Mouse (Mus musculus) hindbrain, postnatal 0 days (tissue): ENCODE measurements around the gene Ccdc88c. TPM values are rescaled to one million over a fixed set of nuclear protein-coding genes. Genes with fewer than 3 reads are reported as not detected.
A peak's percentile ranks its signal among the peaks of the same experiment; 100 is the strongest.

ENCODE experiments used
- ATAC-seq: fragments of 200-750 bp; cut with Nextera tagmentation; 2 replicates; pipeline ENCODE4 v1.8.0; 2017; ENCODE audit warnings: mild to moderate bottlenecking, moderate TSS enrichment, moderate library complexity
- DNase-seq: peaks from one replicate; pipeline ENCODE4 v3.0.0-alpha.2; 2015; ENCODE audit warnings: low spot score
- H3K27ac ChIP-seq: fragments of 300-500 bp; sonication (generic); 2 replicates; pipeline ENCODE4 v1.5.1; 2014; ENCODE audit warnings: mild to moderate bottlenecking
- H3K27me3 ChIP-seq: fragments of 300-500 bp; sonication (generic); 2 replicates; pipeline ENCODE4 v1.6.1; 2014; ENCODE audit warnings: low read length, mixed read lengths; ENCODE audit not compliant: insufficient read depth
- H3K36me3 ChIP-seq: fragments of 300-500 bp; sonication (generic); 2 replicates; pipeline ENCODE4 v1.6.1; 2014; ENCODE audit warnings: low read length, mixed read lengths; ENCODE audit not compliant: insufficient read depth
- H3K4me1 ChIP-seq: fragments of 300-500 bp; sonication (generic); 2 replicates; pipeline ENCODE4 v1.6.1; 2014; ENCODE audit warnings: antibody characterized with exemption, low read length, mixed read lengths; ENCODE audit not compliant: insufficient read depth
- H3K4me2 ChIP-seq: fragments of 300-500 bp; sonication (generic); 2 replicates; pipeline ENCODE4 v1.6.1; 2014; ENCODE audit warnings: low read depth, mild to moderate bottlenecking, low read length, moderate library complexity, mixed read lengths
- H3K4me3 ChIP-seq: fragments of 300-500 bp; sonication (generic); 2 replicates; pipeline ENCODE4 v1.5.1; 2014; ENCODE audit warnings: low read length
- H3K9ac ChIP-seq: fragments of 300-500 bp; sonication (generic); replicated peaks from 2 replicates; pipeline ENCODE4 v1.6.1; 2014; ENCODE audit warnings: mild to moderate bottlenecking, low read length, moderate library complexity, mixed read lengths
- H3K9me3 ChIP-seq: fragments of 300-500 bp; sonication (generic); 2 replicates; pipeline ENCODE4 v1.6.1; 2016; ENCODE audit warnings: low read length, mixed read lengths
- CTCF ChIP-seq: IDR thresholded peaks from 2 replicates; pipeline ENCODE4 v1.5.1; 2016; ENCODE audit warnings: antibody characterized with exemption, control low read depth, low read depth
- WGBS: fragments of 180-500 bp; shearing (Covaris S2); extraction: QIAGEN DNeasy Blood & Tissue Kit; methylation state at CpG from one replicate; pipeline ENCODE4 v1.1.7; 2014; 5-methylcytosine and 5-hydroxymethylcytosine counted together
- polyA plus RNA-seq: library from polyadenylated mRNA; unstranded; fragments of >200 nt; fragmentation: Nextera tagmentation; extraction: Ambion mirVana; gene quantifications from 2 replicates; pipeline ENCODE4 v1.2.1, GENCODE M21; 2015
- total RNA-seq: library from RNA; depleted of rRNA; stranded (reverse); fragments of >200 nt; gene quantifications from 2 replicates; pipeline ENCODE4 v1.2.3, GENCODE M21; 2014

The Ccdc88c gene
- total and polyA plus RNA-seq, 2 experiments from 2014 or later: 11.2 to 17.7 TPM

DNA sequence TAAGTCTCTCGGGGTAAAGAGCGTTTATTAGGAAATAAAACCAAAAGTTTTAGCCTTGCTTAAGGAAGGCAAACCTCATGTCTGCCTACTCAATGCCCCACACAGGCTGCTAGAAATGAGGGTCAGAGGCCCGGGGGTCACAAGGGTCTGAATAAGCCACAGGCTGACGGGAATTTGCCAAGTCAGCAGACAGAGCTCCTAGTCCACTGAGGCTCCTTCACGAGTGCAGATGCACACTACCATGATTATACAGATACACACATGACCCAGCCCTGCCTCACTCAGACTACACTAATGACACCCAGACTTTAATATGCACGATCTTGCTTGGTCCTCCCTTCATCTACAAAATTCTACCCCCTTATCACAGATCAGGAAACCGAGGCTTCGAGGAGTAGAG, 4.0 kb downstream of the Ccdc88c start:
- DNase-seq (no peak), ATAC-seq (no peak)
- 56% methylated on average over 8 of the region's 8 CpGs for WGBS
- Histone ChIP-seq H3K9ac (no peak overlapping the region), H3K9me3 (no peaks in the 10 kb centered on the region), H3K4me3 (no peak overlapping the region), H3K27ac (no peak overlapping the region), H3K4me1 (0 out of 2 replicates have a peak, but pooled peaks cover 4% of the 10 kb centered on the region), H3K27me3 (no peaks in the 10 kb centered on the region), H3K4me2 (no peak overlapping the region), H3K36me3 (no peaks in the 10 kb centered on the region)
- TF ChIP-seq CTCF: no peak

DNA sequence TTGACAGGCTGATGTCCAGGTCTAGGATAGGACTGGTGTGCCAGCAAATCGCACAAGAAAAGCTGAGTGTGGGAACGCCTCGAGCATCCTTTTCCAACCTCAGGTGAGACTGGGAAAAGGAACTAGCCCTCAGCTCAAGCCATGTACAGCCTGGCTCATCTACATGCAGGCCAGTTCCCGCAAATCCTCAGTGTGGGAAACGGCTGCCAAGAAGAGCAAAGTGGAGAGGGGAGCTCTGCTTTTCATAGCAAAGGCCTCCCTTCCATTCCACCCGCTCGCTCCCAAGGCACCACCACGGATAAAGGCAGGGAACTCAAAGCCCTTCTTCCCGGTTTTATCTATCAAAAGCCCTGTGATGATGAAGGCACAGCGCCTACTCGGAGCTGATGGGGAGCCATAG, 5.7 kb downstream of the Ccdc88c start:
- TF ChIP-seq CTCF: no peak
- Histone ChIP-seq H3K27ac (peak overlapping the region; percentile 13; the same call in 1 of the 2 replicates), H3K36me3 (no peaks in the 10 kb centered on the region), H3K9ac (no peak overlapping the region), H3K4me2 (no peak overlapping the region), H3K9me3 (no peaks in the 10 kb centered on the region), H3K4me3 (no peak overlapping the region), H3K27me3 (no peaks in the 10 kb centered on the region), H3K4me1 (peaks cover 7% of the 10 kb centered on the region; the same call in 1 of the 2 replicates)
- ATAC-seq (no peak), DNase-seq (no peak)
- 65% methylated on average over 11 of the region's 11 CpGs for WGBS

DNA sequence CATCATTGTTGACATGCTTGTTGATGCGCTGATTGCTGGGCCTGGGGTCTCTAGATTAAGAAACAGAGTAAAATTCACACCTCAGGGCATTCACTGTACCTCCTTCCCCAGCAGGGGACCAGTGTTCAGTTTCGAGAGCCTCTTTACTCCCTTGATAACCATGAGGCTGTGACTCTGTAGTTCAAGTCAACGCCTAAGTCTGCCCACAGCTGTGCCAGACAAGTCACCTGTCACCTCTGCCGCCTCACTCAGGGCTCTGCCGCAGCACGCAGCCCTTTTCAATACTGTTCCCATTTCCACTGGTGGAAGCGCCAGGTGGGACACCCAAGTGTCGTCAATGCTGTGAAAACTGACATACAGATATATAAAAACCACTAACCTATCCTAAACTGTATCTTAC, 6.5 kb downstream of the Ccdc88c start:
- H3K27me3 ChIP-seq: no peaks in the 10 kb centered on the region
- no peak overlapping the region for H3K9ac ChIP-seq
- H3K27ac ChIP-seq: no peak overlapping the region
- no peak for ATAC-seq
- no peaks in the 10 kb centered on the region for H3K9me3 ChIP-seq
- no peaks in the 10 kb centered on the region for H3K36me3 ChIP-seq
- H3K4me2 ChIP-seq: no peak overlapping the region
- TF ChIP-seq CTCF: no peak
- H3K4me3 ChIP-seq: no peak overlapping the region
- DNase-seq: no peak
- H3K4me1 ChIP-seq: peaks cover 10% of the 10 kb centered on the region
- WGBS: 92% methylated on average over 8 of the region's 8 CpGs

DNA sequence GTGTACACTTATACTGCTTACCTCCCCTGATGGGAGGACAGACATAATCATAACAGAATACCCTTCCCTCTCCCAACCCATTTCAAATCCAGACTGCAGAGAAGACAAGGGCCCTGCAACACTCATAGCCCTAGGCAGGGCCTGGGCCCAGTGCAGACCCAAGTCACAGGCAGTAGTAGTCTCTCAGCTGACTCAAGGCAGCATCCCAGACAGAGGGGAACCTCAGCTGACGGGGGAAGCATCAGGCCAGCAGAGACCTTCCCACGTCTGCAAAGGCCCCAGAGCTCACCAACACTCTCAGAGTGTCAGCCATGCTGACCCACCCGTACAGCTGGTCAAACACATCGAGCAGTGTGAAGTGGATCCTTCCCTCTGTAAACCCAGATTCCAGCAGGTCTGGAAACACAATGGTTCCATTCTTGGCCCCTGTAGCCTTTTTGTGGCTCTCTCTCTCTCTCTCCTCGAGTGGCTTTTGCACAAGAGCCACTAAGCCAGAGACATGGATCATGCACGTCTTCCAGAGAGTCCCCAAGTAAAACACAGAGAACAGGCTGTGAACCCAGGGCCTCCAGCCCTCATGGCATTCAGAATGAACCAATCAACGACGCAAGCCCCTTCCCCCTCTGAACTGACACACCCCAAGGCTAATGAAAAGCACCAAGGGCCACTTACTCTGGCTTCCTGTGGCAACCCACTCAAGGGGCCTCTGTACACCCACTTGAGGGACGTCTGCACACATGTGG, 7.2 kb downstream of the Ccdc88c start:
- Histone ChIP-seq H3K27ac (no peak overlapping the region), H3K36me3 (no peaks in the 10 kb centered on the region), H3K9ac (no peak overlapping the region), H3K4me3 (no peak overlapping the region), H3K27me3 (no peaks in the 10 kb centered on the region), H3K9me3 (no peaks in the 10 kb centered on the region), H3K4me1 (peaks cover 11% of the 10 kb centered on the region), H3K4me2 (no peak overlapping the region)
- no peak for TF ChIP-seq CTCF
- 81% methylated on average over 9 of the region's 9 CpGs for WGBS
- ATAC-seq (no peak), DNase-seq (no peak)

DNA sequence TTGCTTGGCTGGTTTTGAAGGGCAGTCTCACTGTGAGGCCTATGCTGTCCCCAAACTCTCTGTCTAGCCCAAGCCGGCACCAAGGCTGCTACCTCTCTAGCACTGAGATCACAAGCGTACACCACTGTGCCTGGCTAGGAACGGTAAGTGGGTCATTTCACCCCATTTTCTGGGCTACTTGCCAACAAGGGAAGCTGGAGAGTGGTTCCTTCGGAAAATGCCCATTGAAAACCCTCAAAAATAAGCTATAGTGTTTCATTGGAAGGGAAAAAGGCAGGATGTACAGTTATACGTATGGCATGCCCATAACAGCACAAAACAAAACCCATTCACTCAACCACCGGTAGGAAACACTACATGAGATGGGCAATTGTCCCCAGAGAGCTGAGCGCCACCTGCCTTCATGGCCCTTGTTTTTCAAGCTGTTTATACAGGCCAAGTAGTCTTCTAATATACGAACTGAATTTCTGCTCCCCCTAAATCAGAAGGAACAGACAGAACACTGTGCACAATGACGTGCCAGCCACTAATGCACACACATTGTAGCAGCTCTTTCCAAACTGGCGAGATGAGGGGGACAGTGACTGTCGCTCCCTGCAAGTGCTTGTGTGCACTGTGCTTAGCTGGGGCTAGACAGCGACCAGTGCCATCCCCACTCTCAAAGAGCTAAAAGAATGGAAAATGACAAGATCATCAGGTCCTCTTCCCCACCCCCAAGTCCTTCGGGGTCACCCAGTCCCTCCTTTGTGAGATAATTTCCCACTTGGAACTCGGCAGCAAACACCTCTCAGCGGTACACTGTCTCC, 8.4 kb downstream of the Ccdc88c start:
- peak; percentile 15; the same call in 1 of the 2 replicates for TF ChIP-seq CTCF
- no peaks in the 10 kb centered on the region for H3K27me3 ChIP-seq
- no peak overlapping the region for H3K4me3 ChIP-seq
- peaks cover 18% of the 10 kb centered on the region for H3K4me1 ChIP-seq
- peak; percentile 41 for DNase-seq
- no peaks in the 10 kb centered on the region for H3K36me3 ChIP-seq
- no peak for ATAC-seq
- no peaks in the 10 kb centered on the region for H3K9me3 ChIP-seq
- no peak overlapping the region for H3K4me2 ChIP-seq
- 63% methylated on average over 15 of the region's 15 CpGs for WGBS
- H3K9ac ChIP-seq: no peak overlapping the region
- no peak overlapping the region for H3K27ac ChIP-seq

DNA sequence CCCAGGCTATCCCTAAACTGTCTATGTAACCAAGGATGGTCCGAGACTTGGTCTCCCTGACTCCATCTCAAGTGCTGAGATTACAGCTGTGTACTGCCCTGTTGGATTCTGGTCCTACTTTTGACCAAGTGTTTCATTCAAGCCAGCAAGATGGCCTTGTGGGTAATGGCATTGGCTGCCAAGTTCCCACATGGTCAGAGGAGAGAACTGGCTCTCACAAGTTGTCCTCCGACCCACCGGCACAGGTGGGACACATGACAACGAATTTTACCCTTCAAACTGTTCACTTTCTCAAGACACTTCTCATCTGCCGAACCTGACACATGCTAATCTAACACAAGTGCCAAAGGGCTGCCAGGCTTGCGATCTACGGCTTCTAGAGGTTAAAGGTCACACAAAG, 9.4 kb downstream of the Ccdc88c start:
- no peaks in the 10 kb centered on the region for H3K36me3 ChIP-seq
- no peak overlapping the region for H3K4me2 ChIP-seq
- no peak overlapping the region for H3K9ac ChIP-seq
- TF ChIP-seq CTCF: no peak
- H3K27me3 ChIP-seq: no peaks in the 10 kb centered on the region
- WGBS: 88% methylated on average over 7 of the region's 7 CpGs
- peaks cover 18% of the 10 kb centered on the region for H3K4me1 ChIP-seq
- H3K4me3 ChIP-seq: no peak overlapping the region
- no peak for DNase-seq
- no peak for ATAC-seq
- H3K27ac ChIP-seq: no peak overlapping the region
- H3K9me3 ChIP-seq: no peaks in the 10 kb centered on the region
